Mouse (Mus musculus) lung, adult 2 months (tissue): ENCODE results near the gene Ostm1. TPM values are rescaled to one million over a fixed set of nuclear protein-coding genes. Genes with fewer than 3 reads are reported as not detected.

Experiments
- DNase-seq: peaks from one replicate; pipeline ENCODE4 v3.0.0; 2022
- H3K4me1 ChIP-seq: fragments of 200-500 bp; 2 replicates; pipeline ENCODE4 v1.6.1; 2011; ENCODE audit warnings: low read length; ENCODE audit not compliant: control insufficient read depth, insufficient read depth
- H3K4me3 ChIP-seq: fragments of 200-500 bp; replicated peaks from 2 replicates; pipeline ENCODE3; 2011; ENCODE audit warnings: low read depth, mild to moderate bottlenecking, control low read depth, low read length; ENCODE audit errors: extremely low read depth
- CTCF ChIP-seq: fragments of 200-500 bp; IDR thresholded peaks from 2 replicates; pipeline ENCODE4 v1.5.1; 2011; ENCODE audit warnings: mild to moderate bottlenecking, low read length, control low read depth; ENCODE audit not compliant: insufficient read depth
- POLR2A ChIP-seq: fragments of 200-500 bp; IDR thresholded peaks from 2 replicates; pipeline ENCODE4 v1.6.1; 2011; ENCODE audit warnings: low read depth, mild to moderate bottlenecking, control low read depth, low read length, borderline replicate concordance; ENCODE audit errors: extremely low read depth
- WGBS: fragments of 180-500 bp; shearing (Covaris S2); methylation state at CpG from one replicate; pipeline ENCODE4 v1.1.7; 2018; 5-methylcytosine and 5-hydroxymethylcytosine counted together
- polyA plus RNA-seq: library from polyadenylated mRNA; depleted of rRNA; stranded (reverse); fragments of >200 nt; gene quantifications from 2 replicates; pipeline ENCODE4 v1.2.3, GENCODE M21; 2012

Gene Ostm1
- polyA plus RNA-seq, 1 experiment = 20.6 TPM

GRCm38 (mm10) chr10:42582566-42583110 is 984 bp upstream of the Ostm1 start:
- no peak for TF ChIP-seq POLR2A
- no peak for TF ChIP-seq CTCF
- no peak for DNase-seq
- 2% methylated on average over 44 of the region's 44 CpGs for whole genome bisulfite sequencing
- no peak overlapping the region for H3K4me3 ChIP-seq
- H3K4me1 ChIP-seq = peaks cover 3% of the 10 kb centered on the region; the same call in 1 of the 2 replicates

DNA sequence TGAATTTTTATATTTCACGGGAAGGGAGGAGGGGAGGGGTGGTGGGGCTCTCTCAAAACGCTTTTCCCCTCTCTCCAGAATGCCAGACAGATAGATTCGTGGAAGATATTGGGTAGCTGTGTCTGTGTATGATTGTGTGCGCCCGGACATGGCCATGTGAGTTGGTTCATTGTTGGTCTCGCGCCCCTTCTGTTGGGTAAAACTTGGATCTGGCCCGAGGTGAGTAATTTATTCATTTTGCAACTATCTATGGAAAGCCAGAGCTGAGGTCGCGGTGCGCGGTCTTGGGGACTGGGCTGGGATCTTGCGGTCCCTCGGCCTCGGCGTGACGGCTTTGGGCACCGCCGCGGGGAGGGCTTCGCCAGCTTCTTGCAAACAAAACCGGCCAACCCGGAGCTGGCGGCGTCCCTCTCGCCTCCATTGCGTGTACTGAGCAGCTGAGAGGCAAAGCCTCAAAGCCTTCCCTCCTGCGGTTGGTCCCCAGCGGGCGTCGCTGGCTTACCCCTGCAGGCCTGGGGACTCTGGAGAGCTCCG is 347 bp downstream of the Ostm1 start:
- Histone ChIP-seq H3K4me3 (no peak overlapping the region), H3K4me1 (peaks cover 3% of the 10 kb centered on the region; the same call in 1 of the 2 replicates)
- 3% methylated on average over 32 of the region's 32 CpGs for WGBS
- no peak for DNase-seq
- no peak for TF ChIP-seq CTCF
- no peak for TF ChIP-seq POLR2A

GRCm38 (mm10) chr10:42584436-42584983 is 888 bp downstream of the Ostm1 start:
- H3K4me1 ChIP-seq = peaks cover 3% of the 10 kb centered on the region; the same call in 1 of the 2 replicates
- 4% methylated on average over 37 of the region's 37 CpGs for WGBS
- no peak overlapping the region for H3K4me3 ChIP-seq
- no peak for DNase-seq
- TF ChIP-seq POLR2A (no peak), CTCF (no peak)

DNA sequence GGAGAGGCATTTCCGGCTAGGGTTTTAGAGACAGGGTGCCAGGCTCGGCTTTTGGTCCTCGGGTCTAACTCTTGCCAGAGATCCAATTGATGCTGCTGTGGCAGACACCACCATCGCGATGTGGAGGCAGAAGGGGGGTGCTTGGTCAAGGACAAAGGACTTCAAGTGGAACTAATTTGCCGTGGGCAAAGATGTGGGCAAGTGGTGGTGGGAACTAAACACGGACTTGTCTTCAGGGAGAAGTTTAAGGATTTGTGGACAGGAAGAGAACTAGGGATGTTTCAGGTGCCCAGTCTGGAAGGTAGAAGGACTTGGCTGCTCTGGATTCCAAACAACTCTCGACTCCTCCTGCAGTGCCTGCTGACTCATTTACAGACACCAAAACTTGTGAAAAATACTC is 1.5 kb downstream of the Ostm1 start:
- peaks cover 3% of the 10 kb centered on the region; the same call in 1 of the 2 replicates for H3K4me1 ChIP-seq
- no peak overlapping the region for H3K4me3 ChIP-seq
- WGBS = 3% methylated on average over 8 of the region's 8 CpGs
- DNase-seq = no peak
- TF ChIP-seq POLR2A (no peak), CTCF (no peak)

DNA sequence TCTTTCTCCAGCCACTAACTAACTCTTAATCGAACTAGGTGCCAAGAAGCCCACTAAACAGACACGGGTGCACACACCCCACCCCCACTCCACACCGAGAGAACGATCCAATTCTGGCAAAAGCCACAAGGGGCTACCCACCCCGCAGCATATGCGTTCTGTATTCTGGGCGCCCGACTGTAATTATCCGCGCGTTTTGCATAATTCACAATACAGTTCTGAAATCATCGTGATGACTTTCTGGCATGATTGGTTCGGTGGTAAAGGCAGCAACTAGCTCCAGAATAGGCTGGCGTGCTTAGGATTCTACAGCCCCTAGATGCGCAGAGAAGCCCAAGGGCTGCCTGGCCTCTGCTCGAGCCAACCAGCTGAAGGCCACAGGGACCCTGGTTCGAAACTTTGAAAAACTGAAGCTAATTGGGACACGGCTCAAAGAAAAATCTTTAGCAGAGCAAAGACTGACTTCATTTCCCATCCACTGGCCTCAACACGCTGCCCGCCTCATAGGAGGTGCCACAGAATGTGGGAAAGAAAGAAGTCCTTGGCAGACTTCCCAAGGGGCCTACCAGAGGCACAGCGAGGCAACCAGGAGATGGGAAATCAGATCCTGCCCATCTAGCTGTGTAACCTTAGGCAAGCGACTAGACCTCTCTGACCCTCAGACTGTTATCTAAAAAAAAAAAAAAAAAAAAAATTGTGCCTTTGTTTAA is 2.1 kb downstream of the Ostm1 start:
- no peak overlapping the region for H3K4me3 ChIP-seq
- DNase-seq = no peak
- peaks cover 3% of the 10 kb centered on the region; the same call in 1 of the 2 replicates for H3K4me1 ChIP-seq
- 8% methylated on average over 22 of the region's 22 CpGs for WGBS
- TF ChIP-seq CTCF (no peak), POLR2A (no peak)

GRCm38 (mm10) chr10:42587961-42588750 is 4.5 kb downstream of the Ostm1 start:
- WGBS = 5% methylated on average over 8 of the region's 8 CpGs
- H3K4me1 ChIP-seq = peaks cover 1% of the 10 kb centered on the region; the same call in 1 of the 2 replicates
- no peak for TF ChIP-seq CTCF
- TF ChIP-seq POLR2A = no peak
- DNase-seq = no peak
- no peak overlapping the region for H3K4me3 ChIP-seq

DNA sequence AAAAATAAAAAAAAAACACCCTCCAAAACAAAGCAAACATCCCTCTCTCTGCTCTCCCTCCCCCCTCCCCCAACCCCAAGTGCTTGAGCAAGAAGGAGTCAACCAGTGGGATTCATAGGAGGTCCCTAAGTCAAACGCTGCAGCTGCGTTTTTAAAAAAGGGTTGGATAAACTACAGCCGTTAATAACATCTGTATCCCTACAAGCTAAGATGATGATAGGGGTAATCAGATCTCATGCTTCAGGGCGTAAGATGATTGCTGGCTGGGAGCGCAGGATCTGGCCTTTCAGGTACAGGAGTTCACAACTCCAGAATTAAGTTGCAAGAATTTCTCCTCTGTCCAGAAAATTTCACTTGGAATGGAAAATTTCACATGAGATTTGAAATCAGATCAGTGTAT is 5.9 kb downstream of the Ostm1 start:
- TF ChIP-seq CTCF (no peak), POLR2A (no peak)
- 10% methylated on average over 5 of the region's 5 CpGs for WGBS
- Histone ChIP-seq H3K4me3 (no peak overlapping the region), H3K4me1 (no peaks in the 10 kb centered on the region)
- DNase-seq = no peak

- TF ChIP-seq CTCF = no peak
- no peak for TF ChIP-seq POLR2A
- no peak for DNase-seq
- Histone ChIP-seq H3K4me1 (no peaks in the 10 kb centered on the region), H3K4me3 (no peak overlapping the region)
- 7% methylated on average over 19 of the region's 19 CpGs for WGBS
Observed at GRCm38 (mm10) chr10:42590261-42591184, 6.9 kb downstream of the Ostm1 start.
